Mouse (Mus musculus): ENCODE results near the gene Arhgap24. TPM values are rescaled to one million over a fixed set of nuclear protein-coding genes. Genes with fewer than 3 reads are reported as not detected.

The Arhgap24 gene
- polyA plus RNA-seq (2014; fragmentation: Nextera tagmentation; extraction: Ambion mirVana), result 10.0 and 11.1 TPM in 2 replicates

DNA sequence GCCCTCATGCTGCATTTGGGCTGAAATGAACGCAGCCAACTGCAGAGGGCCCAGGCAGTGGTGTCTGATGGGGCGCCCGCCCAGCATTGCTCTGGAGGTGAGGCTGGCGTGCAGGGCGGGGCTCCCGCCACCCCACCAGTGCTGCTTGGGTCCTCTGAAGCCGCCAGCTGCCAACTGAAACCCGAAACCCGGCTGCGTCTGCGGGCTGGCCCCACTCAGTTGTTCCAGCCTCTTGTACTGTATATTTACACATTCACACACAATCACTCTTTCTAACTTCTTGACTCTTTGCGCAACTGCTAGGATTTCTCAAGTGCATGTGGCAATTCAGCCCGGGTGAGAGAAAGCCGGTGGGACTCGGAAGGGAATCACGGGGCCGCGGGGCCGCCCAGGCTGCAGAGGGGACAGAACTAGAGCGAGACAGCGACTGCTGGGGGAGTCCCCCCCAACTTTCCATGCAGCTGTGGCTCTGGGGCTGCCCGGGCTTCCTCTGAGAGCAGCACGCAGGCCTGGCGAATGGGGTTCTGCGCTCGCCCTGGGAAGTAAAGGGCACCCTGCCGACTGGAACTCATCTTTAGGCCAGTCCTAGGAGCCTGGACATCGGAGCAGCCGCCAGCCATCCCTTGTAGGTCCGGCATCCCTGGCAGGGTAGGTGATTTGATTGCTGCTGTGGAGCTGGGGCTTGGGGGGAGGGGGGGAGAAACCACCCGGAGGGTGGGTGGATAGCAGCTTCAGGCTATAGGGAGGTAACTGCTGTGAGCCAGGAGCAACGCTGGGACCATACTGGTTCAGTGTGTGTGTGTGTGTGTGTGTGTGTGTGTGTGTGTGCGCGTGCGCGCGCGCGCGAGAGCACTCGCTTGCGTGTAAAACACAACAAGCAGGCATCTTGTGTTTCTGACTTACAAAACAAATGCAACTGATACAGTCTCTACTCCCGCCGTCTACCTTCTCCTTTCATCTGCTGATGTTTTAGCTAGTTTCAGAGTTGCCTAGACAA, at the start of gene Arhgap24:
Gene Arhgap24 (plus strand): TSS at position 177 of the 997 bp plus-strand sequence.
- under 1% methylated on average over 44 of the region's 44 CpGs for WGBS
- H3K4me1 ChIP-seq (ENCODE audit: control insufficient read depth, insufficient read depth, low read length), result no peaks in the 10 kb centered on the region
- H3K9me3 ChIP-seq (replicated peaks; ENCODE audit: control insufficient read depth, low read length), result no peaks in the 10 kb centered on the region
- H3K27me3 ChIP-seq (ENCODE audit: control insufficient read depth, insufficient read depth, low read length), result no peaks in the 10 kb centered on the region
- H3K9ac ChIP-seq (replicated peaks; ENCODE audit: low read length), result peak within 1 kb of the TSS; percentile 83
- peak within 1 kb of the TSS; percentile 94 for H3K27ac ChIP-seq (replicated peaks; ENCODE audit: low read depth, low read length)
- DNase-seq (ENCODE audit: low spot score) (peak; percentile 86), ATAC-seq (replicated peaks; ENCODE audit: insufficient number of reproducible peaks, low FRiP score, low TSS enrichment, low read depth) (peak; percentile 95)
- H3K4me2 ChIP-seq (ENCODE audit: low read depth, low read length), result peak within 1 kb of the TSS; percentile 76
- H3K4me3 ChIP-seq (ENCODE audit: low read depth, low read length), result peak within 1 kb of the TSS; percentile 61
- no peaks in the 10 kb centered on the region for H3K36me3 ChIP-seq (replicated peaks; ENCODE audit: control insufficient read depth, insufficient read depth, low read depth, low read length)

DNA sequence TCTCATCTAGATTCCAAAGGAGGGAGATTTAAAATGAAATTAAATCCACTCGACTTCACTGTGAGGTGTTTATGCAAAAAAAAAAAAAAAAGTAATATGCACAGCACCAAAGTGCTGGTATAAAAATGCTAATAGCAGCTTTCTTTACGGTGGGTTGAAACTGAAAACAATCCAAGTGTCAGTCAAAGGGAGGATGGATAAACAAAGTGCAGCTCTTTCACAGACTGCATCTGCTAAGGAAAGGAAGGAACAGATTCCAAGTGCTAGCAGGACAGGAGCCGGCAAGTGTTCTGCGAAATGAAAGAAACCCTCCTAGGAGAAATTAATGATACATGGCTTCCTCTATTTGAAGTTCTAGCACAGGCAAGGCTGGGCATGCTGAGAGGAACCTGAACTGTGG, 47.0 kb upstream of the Arhgap24 start:
- no peak overlapping the region for H3K4me2 ChIP-seq (ENCODE audit: low read depth, low read length)
- ATAC-seq (replicated peaks; ENCODE audit: insufficient number of reproducible peaks, low FRiP score, low TSS enrichment, low read depth) (no peak), DNase-seq (ENCODE audit: low spot score) (no peak)
- H3K4me3 ChIP-seq (ENCODE audit: low read depth, low read length), result no peak overlapping the region
- H3K27ac ChIP-seq (replicated peaks; ENCODE audit: low read depth, low read length), result no peak overlapping the region
- 52% methylated on average over 4 of the region's 4 CpGs for WGBS
- no peaks in the 10 kb centered on the region for H3K9me3 ChIP-seq (replicated peaks; ENCODE audit: control insufficient read depth, low read length)
- no peaks in the 10 kb centered on the region for H3K36me3 ChIP-seq (replicated peaks; ENCODE audit: control insufficient read depth, insufficient read depth, low read depth, low read length)
- H3K9ac ChIP-seq (replicated peaks; ENCODE audit: low read length), result no peak overlapping the region
- H3K4me1 ChIP-seq (ENCODE audit: control insufficient read depth, insufficient read depth, low read length), result no peaks in the 10 kb centered on the region
- no peaks in the 10 kb centered on the region for H3K27me3 ChIP-seq (ENCODE audit: control insufficient read depth, insufficient read depth, low read length)

DNA sequence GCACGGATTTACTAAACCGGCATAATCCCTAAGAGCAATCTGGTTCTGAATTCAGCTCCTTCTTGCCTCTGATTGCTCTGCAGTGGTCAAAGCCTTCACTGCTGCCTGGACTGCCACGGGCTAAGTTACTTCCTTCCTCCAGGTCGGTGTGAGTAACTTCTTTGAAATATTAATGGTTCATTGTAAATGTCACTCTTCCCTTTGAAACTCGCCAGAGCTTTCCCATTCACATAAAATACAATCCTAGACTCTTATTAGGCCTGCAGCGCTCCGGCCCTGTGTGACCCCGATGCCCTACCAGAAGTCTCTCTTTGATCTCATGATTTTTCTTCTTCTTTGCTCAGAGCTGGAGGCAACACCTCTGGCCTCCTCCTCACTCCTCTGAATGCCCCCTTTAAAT, 44.6 kb upstream of the Arhgap24 start:
- no peaks in the 10 kb centered on the region for H3K4me1 ChIP-seq (ENCODE audit: control insufficient read depth, insufficient read depth, low read length)
- ATAC-seq (replicated peaks; ENCODE audit: insufficient number of reproducible peaks, low FRiP score, low TSS enrichment, low read depth) (no peak), DNase-seq (ENCODE audit: low spot score) (no peak)
- H3K4me3 ChIP-seq (ENCODE audit: low read depth, low read length), result no peak overlapping the region
- H3K4me2 ChIP-seq (ENCODE audit: low read depth, low read length), result no peak overlapping the region
- no peak overlapping the region for H3K9ac ChIP-seq (replicated peaks; ENCODE audit: low read length)
- H3K36me3 ChIP-seq (replicated peaks; ENCODE audit: control insufficient read depth, insufficient read depth, low read depth, low read length), result no peaks in the 10 kb centered on the region
- WGBS, result 50% methylated on average over 8 of the region's 8 CpGs
- H3K27ac ChIP-seq (replicated peaks; ENCODE audit: low read depth, low read length), result no peak overlapping the region
- no peaks in the 10 kb centered on the region for H3K27me3 ChIP-seq (ENCODE audit: control insufficient read depth, insufficient read depth, low read length)
- no peaks in the 10 kb centered on the region for H3K9me3 ChIP-seq (replicated peaks; ENCODE audit: control insufficient read depth, low read length)

DNA sequence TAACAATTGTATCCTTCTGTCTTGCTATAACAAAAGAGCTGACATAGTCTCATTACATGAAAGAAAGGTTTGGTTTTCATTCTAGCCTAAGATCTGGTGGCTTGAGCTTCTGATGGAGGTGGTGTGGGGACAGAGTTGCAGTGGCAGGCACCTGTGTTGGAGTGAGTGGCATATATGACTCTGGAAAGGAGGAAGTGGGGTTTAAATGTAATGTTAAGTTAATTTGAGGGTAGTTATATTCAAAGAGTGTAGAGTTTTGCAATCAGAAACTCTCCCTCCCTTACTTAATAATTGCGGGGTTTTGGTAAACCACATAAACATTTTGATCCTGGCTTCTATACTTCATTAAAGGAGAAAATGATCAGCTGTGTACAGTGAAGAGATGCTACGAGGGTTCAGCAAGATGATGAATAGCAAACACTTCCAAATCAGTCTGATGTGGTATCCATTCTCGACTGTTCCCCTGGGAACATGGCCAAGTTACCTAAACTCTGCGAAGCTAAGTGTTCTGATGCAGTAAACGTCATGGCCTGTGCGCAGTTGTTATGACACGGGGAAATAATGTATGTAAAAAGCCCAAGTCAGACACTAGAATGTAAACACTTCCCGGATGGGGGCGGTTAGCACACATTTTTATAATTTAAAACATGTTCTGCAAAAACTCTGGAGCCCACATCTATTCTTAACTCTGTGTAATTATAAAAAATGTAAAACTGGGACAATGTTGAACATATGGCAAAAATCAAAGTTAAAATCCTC, 41.9 kb upstream of the Arhgap24 start:
- no peaks in the 10 kb centered on the region for H3K36me3 ChIP-seq (replicated peaks; ENCODE audit: control insufficient read depth, insufficient read depth, low read depth, low read length)
- ATAC-seq (replicated peaks; ENCODE audit: insufficient number of reproducible peaks, low FRiP score, low TSS enrichment, low read depth) (no peak; the same call in 1 of the 2 replicates), DNase-seq (ENCODE audit: low spot score) (peak; percentile 47)
- H3K27ac ChIP-seq (replicated peaks; ENCODE audit: low read depth, low read length), result no peak overlapping the region
- no peak overlapping the region for H3K4me2 ChIP-seq (ENCODE audit: low read depth, low read length)
- H3K9me3 ChIP-seq (replicated peaks; ENCODE audit: control insufficient read depth, low read length), result no peaks in the 10 kb centered on the region
- no peak overlapping the region for H3K9ac ChIP-seq (replicated peaks; ENCODE audit: low read length)
- H3K27me3 ChIP-seq (ENCODE audit: control insufficient read depth, insufficient read depth, low read length), result no peaks in the 10 kb centered on the region
- H3K4me1 ChIP-seq (ENCODE audit: control insufficient read depth, insufficient read depth, low read length), result no peaks in the 10 kb centered on the region
- WGBS, result 61% methylated on average over 9 of the region's 9 CpGs
- H3K4me3 ChIP-seq (ENCODE audit: low read depth, low read length), result no peak overlapping the region

DNA sequence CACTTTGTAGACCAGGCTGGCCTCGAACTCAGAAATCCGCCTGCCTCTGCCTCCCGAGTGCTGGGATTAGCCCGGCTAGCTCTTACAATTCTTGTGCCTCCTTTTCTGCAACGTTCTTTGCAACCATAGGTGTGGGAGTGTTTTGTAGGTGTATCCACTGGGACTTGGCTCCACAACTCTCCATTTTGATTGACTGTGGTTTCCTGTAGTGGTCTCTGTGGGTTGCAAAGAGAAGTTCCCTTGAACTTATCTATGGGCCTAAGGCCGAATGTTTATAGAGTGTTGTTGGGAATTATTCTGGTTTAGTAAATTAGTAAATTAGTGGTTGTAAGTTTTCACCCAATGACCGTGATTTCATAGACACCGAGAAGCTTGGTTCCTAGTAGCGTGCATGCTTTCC, 33.8 kb upstream of the Arhgap24 start:
- H3K4me1 ChIP-seq (ENCODE audit: control insufficient read depth, insufficient read depth, low read length), result no peaks in the 10 kb centered on the region
- no peaks in the 10 kb centered on the region for H3K9me3 ChIP-seq (replicated peaks; ENCODE audit: control insufficient read depth, low read length)
- no peaks in the 10 kb centered on the region for H3K27me3 ChIP-seq (ENCODE audit: control insufficient read depth, insufficient read depth, low read length)
- H3K4me2 ChIP-seq (ENCODE audit: low read depth, low read length), result no peak overlapping the region
- no peak overlapping the region for H3K27ac ChIP-seq (replicated peaks; ENCODE audit: low read depth, low read length)
- H3K4me3 ChIP-seq (ENCODE audit: low read depth, low read length), result no peak overlapping the region
- H3K36me3 ChIP-seq (replicated peaks; ENCODE audit: control insufficient read depth, insufficient read depth, low read depth, low read length), result no peaks in the 10 kb centered on the region
- no peak for ATAC-seq (replicated peaks; ENCODE audit: insufficient number of reproducible peaks, low FRiP score, low TSS enrichment, low read depth)
- 95% methylated on average over 9 of the region's 9 CpGs for WGBS
- DNase-seq (ENCODE audit: low spot score), result no peak
- H3K9ac ChIP-seq (replicated peaks; ENCODE audit: low read length), result no peak overlapping the region

DNA sequence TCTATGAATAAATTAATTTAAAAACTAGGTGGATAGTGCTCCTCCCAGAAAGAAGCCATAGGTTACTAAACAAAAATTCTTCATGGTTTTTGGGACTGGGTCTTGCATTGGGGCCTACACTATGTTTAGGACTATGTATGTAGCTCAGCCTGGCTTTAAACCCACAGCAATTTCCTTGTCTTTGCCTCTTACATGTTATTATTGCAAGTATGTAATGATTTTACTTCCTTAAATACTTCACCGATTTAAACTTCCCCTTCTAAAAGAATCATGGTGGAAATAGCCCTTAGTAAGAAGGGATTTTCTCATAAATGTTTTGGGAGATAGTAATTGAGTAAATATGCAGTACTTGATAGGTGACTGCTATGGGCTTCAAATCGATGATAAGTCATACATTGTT, 30.3 kb upstream of the Arhgap24 start:
- DNase-seq (ENCODE audit: low spot score) (no peak), ATAC-seq (replicated peaks; ENCODE audit: insufficient number of reproducible peaks, low FRiP score, low TSS enrichment, low read depth) (no peak)
- WGBS, result 90% methylated on average over 2 of the region's 2 CpGs
- H3K27me3 ChIP-seq (ENCODE audit: control insufficient read depth, insufficient read depth, low read length), result no peaks in the 10 kb centered on the region
- H3K4me2 ChIP-seq (ENCODE audit: low read depth, low read length), result no peak overlapping the region
- no peak overlapping the region for H3K9ac ChIP-seq (replicated peaks; ENCODE audit: low read length)
- no peaks in the 10 kb centered on the region for H3K36me3 ChIP-seq (replicated peaks; ENCODE audit: control insufficient read depth, insufficient read depth, low read depth, low read length)
- no peaks in the 10 kb centered on the region for H3K4me1 ChIP-seq (ENCODE audit: control insufficient read depth, insufficient read depth, low read length)
- H3K4me3 ChIP-seq (ENCODE audit: low read depth, low read length), result no peak overlapping the region
- no peaks in the 10 kb centered on the region for H3K9me3 ChIP-seq (replicated peaks; ENCODE audit: control insufficient read depth, low read length)
- H3K27ac ChIP-seq (replicated peaks; ENCODE audit: low read depth, low read length), result no peak overlapping the region

DNA sequence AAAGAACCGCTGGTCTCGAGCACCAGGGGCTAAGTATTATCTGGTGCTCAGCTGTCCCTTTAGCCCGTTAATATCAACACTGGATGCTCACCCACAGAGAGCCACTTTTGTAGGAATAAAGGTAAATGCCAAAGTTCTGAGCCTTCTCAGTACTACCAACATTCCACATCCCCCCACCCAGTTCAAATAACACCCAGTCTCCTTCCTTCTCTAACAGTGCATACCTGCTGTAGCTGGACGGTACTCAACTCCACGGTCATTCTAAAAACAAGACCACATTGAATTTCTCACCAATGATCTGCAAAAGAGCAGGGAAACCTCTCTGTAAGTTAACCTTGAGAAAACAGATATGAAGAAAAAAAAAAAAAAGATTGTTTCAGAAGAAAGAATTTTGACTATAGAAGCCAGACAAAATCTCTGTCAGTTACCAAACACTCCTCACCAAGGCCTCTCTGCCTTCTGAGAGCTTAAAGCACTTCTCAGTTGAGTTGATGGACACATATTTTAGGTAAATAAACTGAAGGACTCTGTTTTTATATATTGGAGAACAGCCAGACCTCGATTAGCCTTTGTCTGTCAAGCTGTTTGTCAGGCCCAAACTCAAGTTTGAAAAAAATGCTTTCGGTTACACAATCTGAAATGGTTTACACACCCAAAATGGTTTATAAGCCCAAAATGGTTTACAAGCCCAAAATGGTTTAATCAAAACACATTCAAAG, 29.0 kb upstream of the Arhgap24 start:
- WGBS, result 81% methylated on average over 7 of the region's 7 CpGs
- Histone ChIP-seq H3K36me3 (replicated peaks; ENCODE audit: control insufficient read depth, insufficient read depth, low read depth, low read length) (no peaks in the 10 kb centered on the region), H3K4me3 (ENCODE audit: low read depth, low read length) (no peak overlapping the region), H3K27me3 (ENCODE audit: control insufficient read depth, insufficient read depth, low read length) (no peaks in the 10 kb centered on the region), H3K9me3 (replicated peaks; ENCODE audit: control insufficient read depth, low read length) (no peaks in the 10 kb centered on the region), H3K9ac (replicated peaks; ENCODE audit: low read length) (no peak overlapping the region), H3K27ac (replicated peaks; ENCODE audit: low read depth, low read length) (no peak overlapping the region), H3K4me2 (ENCODE audit: low read depth, low read length) (no peak overlapping the region), H3K4me1 (ENCODE audit: control insufficient read depth, insufficient read depth, low read length) (no peaks in the 10 kb centered on the region)
- DNase-seq (ENCODE audit: low spot score) (no peak), ATAC-seq (replicated peaks; ENCODE audit: insufficient number of reproducible peaks, low FRiP score, low TSS enrichment, low read depth) (no peak)

Measured in embryonic facial prominence, embryonic 11.5 days (tissue).